Mouse (Mus musculus): ENCODE results near the gene Syt8. TPM values are rescaled to one million over a fixed set of nuclear protein-coding genes. Genes with fewer than 3 reads are reported as not detected.

Gene Syt8
- total RNA-seq, 2 experiments from 2014 or later: not detected

Other genes starting within 250 kb of the Syt8 start
- gene Gm10153, start 244.5 kb upstream of the Syt8 start, total RNA-seq (2021): not detected
- gene Krtap5-3, start 233.5 kb upstream of the Syt8 start, total RNA-seq (2021): not detected
- gene Gm7579, start 223.0 kb upstream of the Syt8 start, total RNA-seq (2021): not detected
- not detected for gene Krtap5-5, start 204.9 kb upstream of the Syt8 start, total RNA-seq (2021)
- gene Gm40460, start 193.8 kb upstream of the Syt8 start, total RNA-seq (2021): not detected
- gene Gm2431, start 176.5 kb upstream of the Syt8 start, total RNA-seq (2021): not detected
- gene Gm4559, start 160.5 kb upstream of the Syt8 start, total RNA-seq (2021): not detected
- not detected for gene Krtap5-1, start 137.7 kb upstream of the Syt8 start, total RNA-seq (2021)
- not detected for gene Krtap5-4, start 131.3 kb upstream of the Syt8 start, total RNA-seq (2021)
- gene Ifitm10, start 61.1 kb upstream of the Syt8 start, total RNA-seq (2021): 1 to 10 TPM; 1.8 to 2.0 TPM
- 1 to 10 TPM in 1 of 2 experiments, under 1 TPM in 1; 0.72 to 8.2 TPM for gene Gm49369, start 52.2 kb upstream of the Syt8 start, total RNA-seq (2021)
- gene Ctsd, start 46.8 kb upstream of the Syt8 start, total RNA-seq (2021): 100 to 1,000 TPM; 830 to 843 TPM
- gene Tnni2, start 7.0 kb downstream of the Syt8 start, total RNA-seq (2021): 1 to 10 TPM; 1.6 to 3.4 TPM
- gene Lsp1, start 26.0 kb downstream of the Syt8 start, total RNA-seq (2021): 10 to 100 TPM; 31.7 to 40.4 TPM
- gene Tnnt3, start 64.0 kb downstream of the Syt8 start, total RNA-seq (2021): under 1 TPM; 0.61 to 0.68 TPM
- 10 to 100 TPM; 12.8 to 13.1 TPM for gene Mrpl23, start 97.8 kb downstream of the Syt8 start, total RNA-seq (2021)
- gene Igf2, start 232.0 kb downstream of the Syt8 start, total RNA-seq (2021): 10 to 100 TPM; 78.1 to 89.2 TPM
- under 1 TPM in 1 of 2 experiments, not detected in 1; 0.08 TPM for gene Gm49394, start 235.1 kb downstream of the Syt8 start, total RNA-seq (2021)

Measured in heart, postnatal 36 days (tissue).